Mouse (Mus musculus) hindbrain, postnatal 0 days (tissue): Measurements from ENCODE around the gene Pdia5. TPM values are rescaled to one million over a fixed set of nuclear protein-coding genes. Genes with fewer than 3 reads are reported as not detected.

Source experiments
- ATAC-seq: fragments of 200-750 bp; cut with Nextera tagmentation; 2 replicates; pipeline ENCODE4 v1.8.0; 2017; ENCODE audit warnings: mild to moderate bottlenecking, moderate TSS enrichment, moderate library complexity
- DNase-seq: peaks from one replicate; pipeline ENCODE4 v3.0.0-alpha.2; 2015; ENCODE audit warnings: low spot score
- H3K27ac ChIP-seq: fragments of 300-500 bp; sonication (generic); 2 replicates; pipeline ENCODE4 v1.5.1; 2014; ENCODE audit warnings: mild to moderate bottlenecking
- H3K27me3 ChIP-seq: fragments of 300-500 bp; sonication (generic); 2 replicates; pipeline ENCODE4 v1.6.1; 2014; ENCODE audit warnings: low read length, mixed read lengths; ENCODE audit not compliant: insufficient read depth
- H3K36me3 ChIP-seq: fragments of 300-500 bp; sonication (generic); 2 replicates; pipeline ENCODE4 v1.6.1; 2014; ENCODE audit warnings: low read length, mixed read lengths; ENCODE audit not compliant: insufficient read depth
- H3K4me1 ChIP-seq: fragments of 300-500 bp; sonication (generic); 2 replicates; pipeline ENCODE4 v1.6.1; 2014; ENCODE audit warnings: antibody characterized with exemption, low read length, mixed read lengths; ENCODE audit not compliant: insufficient read depth
- H3K4me2 ChIP-seq: fragments of 300-500 bp; sonication (generic); 2 replicates; pipeline ENCODE4 v1.6.1; 2014; ENCODE audit warnings: low read depth, mild to moderate bottlenecking, low read length, moderate library complexity, mixed read lengths
- H3K4me3 ChIP-seq: fragments of 300-500 bp; sonication (generic); 2 replicates; pipeline ENCODE4 v1.5.1; 2014; ENCODE audit warnings: low read length
- H3K9ac ChIP-seq: fragments of 300-500 bp; sonication (generic); replicated peaks from 2 replicates; pipeline ENCODE4 v1.6.1; 2014; ENCODE audit warnings: mild to moderate bottlenecking, low read length, moderate library complexity, mixed read lengths
- H3K9me3 ChIP-seq: fragments of 300-500 bp; sonication (generic); 2 replicates; pipeline ENCODE4 v1.6.1; 2016; ENCODE audit warnings: low read length, mixed read lengths
- CTCF ChIP-seq: IDR thresholded peaks from 2 replicates; pipeline ENCODE4 v1.5.1; 2016; ENCODE audit warnings: antibody characterized with exemption, control low read depth, low read depth
- WGBS: fragments of 180-500 bp; shearing (Covaris S2); extraction: QIAGEN DNeasy Blood & Tissue Kit; methylation state at CpG from one replicate; pipeline ENCODE4 v1.1.7; 2014; 5-methylcytosine and 5-hydroxymethylcytosine counted together
- polyA plus RNA-seq: library from polyadenylated mRNA; unstranded; fragments of >200 nt; fragmentation: Nextera tagmentation; extraction: Ambion mirVana; gene quantifications from 2 replicates; pipeline ENCODE4 v1.2.1, GENCODE M21; 2015
- total RNA-seq: library from RNA; depleted of rRNA; stranded (reverse); fragments of >200 nt; gene quantifications from 2 replicates; pipeline ENCODE4 v1.2.3, GENCODE M21; 2014

Gene Pdia5
- total and polyA plus RNA-seq, 2 experiments from 2014 or later, result 1.4 to 9.1 TPM

DNA sequence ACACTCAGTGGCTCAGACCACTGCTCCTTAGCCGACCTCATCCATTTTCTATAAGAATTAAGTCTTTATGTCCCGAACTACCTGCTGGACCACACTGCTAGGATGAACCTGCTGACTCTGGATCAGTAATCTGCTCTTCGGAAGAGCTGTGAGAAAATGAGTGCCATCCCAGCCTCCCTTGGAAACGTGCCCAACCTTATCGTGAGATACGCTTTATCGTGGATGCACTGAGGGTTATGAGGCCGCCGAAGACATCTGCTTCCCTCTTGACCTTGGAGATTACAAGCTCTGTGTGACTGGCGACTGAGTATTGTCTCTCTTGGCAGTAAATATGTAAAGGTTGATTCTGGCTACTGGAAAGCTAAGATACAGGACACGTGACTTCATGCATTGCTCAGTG, 11.8 kb upstream of the Pdia5 start:
- WGBS, result 69% methylated on average over 11 of the region's 11 CpGs
- Histone ChIP-seq H3K36me3 (no peaks in the 10 kb centered on the region), H3K4me2 (no peak overlapping the region), H3K9me3 (no peaks in the 10 kb centered on the region), H3K4me1 (no peaks in the 10 kb centered on the region), H3K27me3 (no peaks in the 10 kb centered on the region), H3K27ac (no peak overlapping the region), H3K9ac (no peak overlapping the region), H3K4me3 (no peak overlapping the region)
- ATAC-seq (no peak), DNase-seq (no peak)
- TF ChIP-seq CTCF, result no peak

DNA sequence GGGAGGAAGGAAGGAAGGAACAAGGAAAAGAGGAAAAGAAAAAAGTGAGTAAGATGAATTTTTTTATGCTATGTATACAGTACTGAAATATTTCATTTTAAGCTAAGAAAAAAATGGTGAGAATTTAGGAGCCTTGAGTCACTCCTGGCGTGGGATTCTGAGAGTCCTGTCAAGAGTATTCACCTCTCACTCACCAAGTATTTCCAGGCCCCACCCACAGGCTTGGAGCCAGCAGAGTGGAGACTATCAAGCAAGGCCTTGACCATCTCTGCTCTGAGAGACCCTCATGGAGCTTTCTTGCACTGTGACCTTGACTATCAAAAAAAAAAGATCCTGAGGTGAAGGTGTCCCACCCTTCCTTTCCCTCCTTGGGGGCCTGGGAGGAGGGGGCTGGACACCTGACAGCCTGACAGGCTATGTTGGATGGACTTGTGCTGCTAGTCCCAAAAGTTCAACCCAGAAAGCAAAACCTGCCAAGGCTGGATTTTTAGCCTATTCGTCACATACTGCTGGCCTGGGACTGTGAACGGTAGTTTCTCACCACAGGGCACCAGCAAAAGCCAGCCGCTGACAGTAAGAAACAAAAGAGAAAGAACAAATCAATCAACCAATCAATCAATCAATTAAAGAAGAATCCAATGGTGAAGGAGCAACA, 10.6 kb upstream of the Pdia5 start:
- no peak overlapping the region for H3K4me3 ChIP-seq
- ATAC-seq (no peak), DNase-seq (no peak)
- WGBS, result 52% methylated on average over 4 of the region's 4 CpGs
- no peaks in the 10 kb centered on the region for H3K9me3 ChIP-seq
- no peak overlapping the region for H3K9ac ChIP-seq
- no peak overlapping the region for H3K27ac ChIP-seq
- TF ChIP-seq CTCF, result no peak
- H3K4me2 ChIP-seq, result no peak overlapping the region
- no peaks in the 10 kb centered on the region for H3K27me3 ChIP-seq
- no peaks in the 10 kb centered on the region for H3K36me3 ChIP-seq
- H3K4me1 ChIP-seq, result no peaks in the 10 kb centered on the region

- TF ChIP-seq CTCF, result no peak
- H3K4me3 ChIP-seq, result no peak overlapping the region
Measured at GRCm38 (mm10) chr16:35500342-35500741, 9.7 kb upstream of the Pdia5 start.

GRCm38 (mm10) chr16:35489793-35490192, 880 bp downstream of the Pdia5 start:
- Histone ChIP-seq H3K4me1 (peaks cover 3% of the 10 kb centered on the region; the same call in 1 of the 2 replicates), H3K9me3 (no peaks in the 10 kb centered on the region), H3K4me2 (peak overlapping the region; percentile 97), H3K27ac (no peak overlapping the region), H3K27me3 (no peaks in the 10 kb centered on the region), H3K4me3 (peak overlapping the region; percentile 77), H3K36me3 (no peaks in the 10 kb centered on the region), H3K9ac (peak overlapping the region; percentile 59; the same call in 1 of the 2 replicates)
- no peak for TF ChIP-seq CTCF
- WGBS, result 13% methylated on average over 10 of the region's 10 CpGs
- DNase-seq (no peak), ATAC-seq (peak; percentile 36)

More at GRCm38 (mm10) chr16:35500342-35500741, 9.7 kb upstream of the Pdia5 start:
- ATAC-seq (no peak), DNase-seq (no peak)
- Histone ChIP-seq H3K27me3 (no peaks in the 10 kb centered on the region), H3K36me3 (no peaks in the 10 kb centered on the region), H3K27ac (no peak overlapping the region), H3K9me3 (no peaks in the 10 kb centered on the region), H3K9ac (no peak overlapping the region), H3K4me2 (no peak overlapping the region), H3K4me1 (no peaks in the 10 kb centered on the region)
- 94% methylated on average over 3 of the region's 3 CpGs for WGBS

- H3K4me3 ChIP-seq, result peak overlapping the region; percentile 77
- ATAC-seq (no peak), DNase-seq (no peak)
- peak overlapping the region; percentile 97 for H3K4me2 ChIP-seq
- WGBS, result 53% methylated on average over 10 of the region's 10 CpGs
- no peak overlapping the region for H3K27ac ChIP-seq
- H3K36me3 ChIP-seq, result no peaks in the 10 kb centered on the region
- no peak overlapping the region for H3K9ac ChIP-seq
- H3K4me1 ChIP-seq, result peaks cover 6% of the 10 kb centered on the region
- H3K27me3 ChIP-seq, result no peaks in the 10 kb centered on the region
- no peaks in the 10 kb centered on the region for H3K9me3 ChIP-seq
- no peak for TF ChIP-seq CTCF
Measured at GRCm38 (mm10) chr16:35489066-35489718, 1.5 kb downstream of the Pdia5 start.

GRCm38 (mm10) chr16:35487776-35488175, 2.9 kb downstream of the Pdia5 start:
- Histone ChIP-seq H3K9me3 (no peaks in the 10 kb centered on the region), H3K27me3 (no peaks in the 10 kb centered on the region), H3K4me3 (no peak overlapping the region), H3K9ac (no peak overlapping the region), H3K4me2 (no peak overlapping the region), H3K4me1 (peaks cover 12% of the 10 kb centered on the region), H3K27ac (no peak overlapping the region), H3K36me3 (no peaks in the 10 kb centered on the region)
- no peak for TF ChIP-seq CTCF
- no peak for DNase-seq
- 74% methylated on average over 4 of the region's 4 CpGs for WGBS
- no peak for ATAC-seq

DNA sequence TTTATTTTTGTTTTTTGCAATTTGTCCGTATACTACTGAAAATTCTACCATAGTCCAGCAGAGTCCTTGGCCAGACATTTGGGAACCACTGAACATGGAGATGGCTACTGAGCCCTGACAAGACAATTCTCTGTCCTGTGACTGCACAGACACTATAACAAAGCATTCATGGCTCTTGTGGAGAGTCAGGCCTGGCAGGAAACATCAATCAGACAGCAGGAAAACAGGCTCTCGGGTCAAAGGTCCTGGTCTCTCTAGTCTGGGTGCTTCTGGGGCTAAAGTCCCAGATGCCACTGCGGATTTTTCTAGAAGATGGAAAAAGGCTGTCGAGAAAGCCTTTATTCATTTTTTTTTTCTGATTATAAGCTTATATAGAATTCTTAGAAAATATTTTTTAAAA, 3.6 kb downstream of the Pdia5 start:
- WGBS, result 33% methylated on average over 4 of the region's 4 CpGs
- H3K36me3 ChIP-seq, result no peaks in the 10 kb centered on the region
- ATAC-seq (no peak), DNase-seq (no peak)
- no peak overlapping the region for H3K9ac ChIP-seq
- H3K4me1 ChIP-seq, result peaks cover 12% of the 10 kb centered on the region
- H3K9me3 ChIP-seq, result no peaks in the 10 kb centered on the region
- no peak overlapping the region for H3K4me2 ChIP-seq
- H3K27ac ChIP-seq, result no peak overlapping the region
- H3K4me3 ChIP-seq, result no peak overlapping the region
- no peak for TF ChIP-seq CTCF
- H3K27me3 ChIP-seq, result no peaks in the 10 kb centered on the region
